Comparison of ENCODE assay signal across 14 mouse cellular contexts in the genomic region with DNA sequence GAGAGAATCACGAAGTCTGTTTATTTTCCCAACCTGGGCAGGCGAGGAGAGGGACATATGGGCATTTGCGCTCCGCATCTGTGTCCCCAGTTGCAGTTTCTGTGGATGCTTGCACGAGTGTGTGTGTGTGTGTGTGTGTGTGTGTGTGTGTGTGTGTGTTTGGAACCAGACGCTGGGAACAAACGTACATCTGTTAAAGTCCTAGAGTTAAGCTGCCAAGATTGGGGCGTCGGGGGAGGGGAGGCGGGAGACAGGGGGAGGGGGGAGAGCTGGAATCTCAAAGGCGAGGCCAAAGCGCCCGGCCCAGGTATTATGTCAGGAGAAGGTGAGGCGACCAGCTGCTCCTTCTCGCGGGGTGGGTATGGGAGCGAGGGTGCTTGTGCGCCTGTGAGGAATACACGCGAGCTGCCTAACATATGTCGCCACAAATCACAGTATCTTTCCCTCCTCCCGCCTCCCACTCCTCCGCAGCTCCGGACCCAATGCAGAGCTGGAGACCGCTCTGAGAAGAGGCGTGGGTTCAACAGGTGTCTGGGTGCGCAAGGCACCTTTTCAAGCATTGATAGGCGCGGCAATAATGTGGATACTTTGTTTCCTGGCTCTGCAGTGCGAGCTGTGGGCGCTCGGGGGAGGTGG. TPM values are rescaled to one million over a fixed set of nuclear protein-coding genes. Genes with fewer than 3 reads are reported as not detected.
DNase-seq lines count a peak whose midpoint lies in the region; ATAC-seq lines count a peak whose summit lies in the region.
"Had no signal": no experiment of that assay in that cellular context is flagged by ENCODE, and none has a peak within 500 bp of the region (broad histone marks: within the 10 kb centered on the region; RNA-seq: fewer than 3 reads in every experiment).

No protein-coding gene starts in this region.

- peak overlapping the region; percentile 19 for H3K4me3 ChIP-seq in hindbrain, embryonic 15.5 days
- H3K4me3 ChIP-seq in hindbrain, embryonic 11.5 days (ENCODE audit: low read depth, low read length), result no peak overlapping the region
- H3K4me3 ChIP-seq in neural tube, embryonic 14.5 days (ENCODE audit: low read depth, low read length), result no peak overlapping the region
- no peak overlapping the region for H3K4me3 ChIP-seq in kidney, embryonic 16.5 days (ENCODE audit: low read length)
- H3K4me3 ChIP-seq: limb, embryonic 12.5 days had no signal

- H3K27ac ChIP-seq in hindbrain, embryonic 15.5 days (replicated peaks), result no peak overlapping the region
- H3K27ac ChIP-seq in hindbrain, embryonic 11.5 days (ENCODE audit: low read depth, low read length), result no peak overlapping the region
- H3K27ac ChIP-seq in neural tube, embryonic 14.5 days (ENCODE audit: low read depth, low read length), result no peak overlapping the region
- no peak overlapping the region for H3K27ac ChIP-seq in kidney, embryonic 16.5 days (ENCODE audit: low read length)
- H3K27ac ChIP-seq: limb, embryonic 12.5 days had no signal

- 2% methylated on average over 28 of the region's 32 CpGs for WGBS in hindbrain, embryonic 15.5 days
- under 1% methylated on average over 28 of the region's 32 CpGs for WGBS in hindbrain, embryonic 11.5 days
- 2% methylated on average over 30 of the region's 32 CpGs for WGBS in neural tube, embryonic 14.5 days
- under 1% methylated on average over 32 of the region's 32 CpGs for WGBS in kidney, embryonic 16.5 days

- peaks cover 79% of the 10 kb centered on the region for H3K27me3 ChIP-seq in hindbrain, embryonic 15.5 days
- peaks cover 65% of the 10 kb centered on the region for H3K27me3 ChIP-seq in hindbrain, embryonic 11.5 days (ENCODE audit: control insufficient read depth, insufficient read depth, low read length)
- H3K27me3 ChIP-seq in neural tube, embryonic 14.5 days (ENCODE audit: control insufficient read depth, insufficient read depth, low read length), result peaks cover 69% of the 10 kb centered on the region
- peaks cover 70% of the 10 kb centered on the region for H3K27me3 ChIP-seq in kidney, embryonic 16.5 days (ENCODE audit: insufficient read depth, low read length)

- H3K4me1 ChIP-seq in hindbrain, embryonic 15.5 days (replicated peaks), result peaks cover 26% of the 10 kb centered on the region
- H3K4me1 ChIP-seq in hindbrain, embryonic 11.5 days (replicated peaks; ENCODE audit: control insufficient read depth, insufficient read depth, low read length), result peaks cover 2% of the 10 kb centered on the region
- peaks cover 12% of the 10 kb centered on the region; the same call in 1 of the 2 replicates for H3K4me1 ChIP-seq in neural tube, embryonic 14.5 days (ENCODE audit: control insufficient read depth, insufficient read depth, low read length)
- H3K4me1 ChIP-seq in kidney, embryonic 16.5 days (ENCODE audit: insufficient read depth, low read length), result 0 out of 2 replicates have a peak, but pooled peaks cover 5% of the 10 kb centered on the region

- peak overlapping the region; percentile 46 for H3K4me2 ChIP-seq in hindbrain, embryonic 15.5 days
- no peak overlapping the region for H3K4me2 ChIP-seq in hindbrain, embryonic 11.5 days (replicated peaks; ENCODE audit: low read depth, low read length)
- H3K4me2 ChIP-seq in neural tube, embryonic 14.5 days (ENCODE audit: low read depth, low read length), result peak overlapping the region; percentile 29
- H3K4me2 ChIP-seq in kidney, embryonic 16.5 days (replicated peaks; ENCODE audit: low read depth, low read length), result no peak overlapping the region

- ATAC-seq in hindbrain, embryonic 15.5 days (ENCODE audit: low FRiP score, low read depth), result no peak
- ATAC-seq in hindbrain, embryonic 11.5 days (ENCODE audit: low FRiP score), result no peak
- 0 out of 2 replicates have a peak, but pooled peaks have one; percentile 15 for ATAC-seq in neural tube, embryonic 14.5 days (ENCODE audit: low read depth)
- no peak for ATAC-seq in kidney, embryonic 16.5 days (ENCODE audit: low FRiP score, low TSS enrichment)

- no peaks in the 10 kb centered on the region for H3K9me3 ChIP-seq in hindbrain, embryonic 15.5 days
- no peaks in the 10 kb centered on the region for H3K9me3 ChIP-seq in hindbrain, embryonic 11.5 days (ENCODE audit: control insufficient read depth, low read length)
- H3K9me3 ChIP-seq in neural tube, embryonic 14.5 days (ENCODE audit: control insufficient read depth, low read length), result no peaks in the 10 kb centered on the region
- H3K9me3 ChIP-seq in kidney, embryonic 16.5 days (ENCODE audit: low read length), result no peaks in the 10 kb centered on the region
- H3K9me3 ChIP-seq: limb, embryonic 12.5 days had no signal

- no peak for DNase-seq in hindbrain, embryonic 11.5 days (ENCODE audit: low spot score)
- peak; percentile 65 for DNase-seq in brain, adult 2 months (ENCODE audit: low read depth, low spot score)
- peak; percentile 44 to 58 for DNase-seq in layer of hippocampus, adult 18-20 months (ENCODE audit: low spot score in 2 of 2)
- DNase-seq in ovary, postnatal 14 days (ENCODE audit: low spot score), result no peak
- no peak for DNase-seq in spleen, adult 18-20 months
- DNase-seq: kidney, adult 9 months; thymus, adult 2 months had no signal

- no peaks in the 10 kb centered on the region for H3K36me3 ChIP-seq in hindbrain, embryonic 15.5 days
- no peaks in the 10 kb centered on the region for H3K36me3 ChIP-seq in hindbrain, embryonic 11.5 days (ENCODE audit: control insufficient read depth, insufficient read depth, low read length)
- H3K36me3 ChIP-seq in neural tube, embryonic 14.5 days (ENCODE audit: control insufficient read depth, insufficient read depth, low read length), result no peaks in the 10 kb centered on the region
- no peaks in the 10 kb centered on the region for H3K36me3 ChIP-seq in kidney, embryonic 16.5 days (ENCODE audit: insufficient read depth, low read length)
- H3K36me3 ChIP-seq: limb, embryonic 12.5 days had no signal

- no peak overlapping the region for H3K9ac ChIP-seq in hindbrain, embryonic 15.5 days
- H3K9ac ChIP-seq in hindbrain, embryonic 11.5 days (ENCODE audit: low read depth, low read length), result no peak overlapping the region
- no peak overlapping the region for H3K9ac ChIP-seq in neural tube, embryonic 14.5 days (replicated peaks; ENCODE audit: low read depth, low read length)
- no peak overlapping the region for H3K9ac ChIP-seq in kidney, embryonic 16.5 days (replicated peaks; ENCODE audit: low read length)
- H3K9ac ChIP-seq: limb, embryonic 12.5 days had no signal

RNA-seq across cellular contexts. Expression of a gene that starts 4.5 kb away (rescaled TPM):
- polyA plus RNA-seq in hindbrain, embryonic 15.5 days (2015; fragmentation: Nextera tagmentation; extraction: Ambion mirVana), result not detected in 2 replicates
- 2.1 and 2.5 TPM in 2 replicates for polyA plus RNA-seq in hindbrain, embryonic 11.5 days (2014; fragmentation: Nextera tagmentation; extraction: Ambion mirVana)
- not detected for total RNA-seq in layer of hippocampus, adult 18-20 months (2021)
- polyA plus RNA-seq in neural tube, embryonic 14.5 days (2014; fragmentation: Nextera tagmentation; extraction: Ambion mirVana), result 0.16 and 0.68 TPM in 2 replicates
- polyA plus RNA-seq in kidney, embryonic 16.5 days (2015; fragmentation: Nextera tagmentation; extraction: Ambion mirVana), result not detected in 2 replicates
- total RNA-seq: heart, postnatal 10 days; monocyte, adult 5-6 weeks had no signal
- polyA plus RNA-seq: limb, embryonic 12.5 days; lung, embryonic 16.5 days had no signal

RNA-seq across cellular contexts. Expression of a gene that starts 15.3 kb away (rescaled TPM):
- polyA plus RNA-seq in hindbrain, embryonic 15.5 days (2015; fragmentation: Nextera tagmentation; extraction: Ambion mirVana), result 149 and 161 TPM in 2 replicates
- polyA plus RNA-seq in hindbrain, embryonic 11.5 days (2014; fragmentation: Nextera tagmentation; extraction: Ambion mirVana), result 6.7 and 7.2 TPM in 2 replicates
- total RNA-seq in layer of hippocampus, adult 18-20 months (2021), result 10 to 100 TPM; 37.5 to 48.0 TPM
- polyA plus RNA-seq in neural tube, embryonic 14.5 days (2014; fragmentation: Nextera tagmentation; extraction: Ambion mirVana), result 32.5 and 44.7 TPM in 2 replicates
- polyA plus RNA-seq in kidney, embryonic 16.5 days (2015; fragmentation: Nextera tagmentation; extraction: Ambion mirVana), result 13.9 and 16.7 TPM in 2 replicates

Comparison
In these comparisons a context has a peak if more than half of its experiments do, and no peak if none do; other contexts are left out.
1. H3K4me2 ChIP-seq: peak in hindbrain, embryonic 15.5 days (single experiment) and neural tube, embryonic 14.5 days (single experiment); none in hindbrain, embryonic 11.5 days (single experiment) and kidney, embryonic 16.5 days (single experiment).
2. DNase-seq: peak in brain, adult 2 months (single experiment) and layer of hippocampus, adult 18-20 months (2 of 2); none in hindbrain, embryonic 11.5 days (single experiment), ovary, postnatal 14 days (single experiment) and spleen, adult 18-20 months (0 of 2).